Mouse (Mus musculus) ES-E14 (cell line): ENCODE measurements around the gene Chd6.

ENCODE experiments used
- CHD2 ChIP-seq: IDR thresholded peaks from 2 replicates; pipeline ENCODE4 v1.6.1; 2014; ENCODE audit warnings: mild to moderate bottlenecking, low read depth, low read length, inconsistent platforms
- HCFC1 ChIP-seq: IDR thresholded peaks from 2 replicates; pipeline ENCODE4 v1.6.1; 2012; ENCODE audit warnings: low read length, inconsistent platforms, borderline replicate concordance; ENCODE audit not compliant: insufficient read depth
- MAFK ChIP-seq: IDR thresholded peaks from 2 replicates; pipeline ENCODE4 v1.6.1; 2014; ENCODE audit warnings: mild to moderate bottlenecking, low read depth, low read length, inconsistent platforms; ENCODE audit not compliant: insufficient read depth
- ZC3H11A ChIP-seq: IDR thresholded peaks from 2 replicates; pipeline ENCODE4 v1.6.1; 2012; ENCODE audit warnings: low read depth, mild to moderate bottlenecking, inconsistent platforms, low read length, borderline replicate concordance
- ZNF384 ChIP-seq: IDR thresholded peaks from 2 replicates; pipeline ENCODE4 v1.6.1; 2012; ENCODE audit warnings: low read depth, low read length, inconsistent platforms

DNA sequence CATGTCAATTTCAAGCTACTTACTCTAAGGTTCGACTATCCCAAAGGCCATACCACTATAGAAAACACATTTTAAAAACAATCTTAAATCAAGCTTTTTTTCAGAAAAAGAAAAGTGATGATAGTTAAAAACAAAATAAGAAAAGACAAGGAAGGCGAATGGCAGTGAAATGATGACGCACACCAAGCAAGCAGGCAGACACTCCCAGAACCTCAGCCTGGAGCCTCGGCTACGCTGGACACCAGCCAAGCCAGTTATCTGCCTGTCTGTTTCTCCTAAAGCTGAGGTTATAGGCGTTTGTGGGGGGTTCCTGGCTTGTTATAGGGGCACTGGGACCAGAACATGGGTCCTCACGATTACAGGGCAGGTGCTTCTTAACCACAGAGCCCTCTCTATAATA, 76.5 kb downstream of the Chd6 start:
- no peak for TF ChIP-seq CHD2
- TF ChIP-seq ZNF384: no peak
- no peak for TF ChIP-seq HCFC1
- TF ChIP-seq ZC3H11A: no peak
- no peak for TF ChIP-seq MAFK
